Comparison of ENCODE assay signal across 7 mouse cellular contexts in genomic region chr2:128943538-128944528, GRCm38 (mm10). TPM values are rescaled to one million over a fixed set of nuclear protein-coding genes. Genes with fewer than 3 reads are reported as not detected.
DNase-seq lines count a peak whose midpoint lies in the region; ATAC-seq lines count a peak whose summit lies in the region.

TSS of gene Zc3h8 (minus strand) at chr2:128944077.

- H3K36me3 ChIP-seq in intestine, embryonic 15.5 days = no peaks in the 10 kb centered on the region
- H3K36me3 ChIP-seq in midbrain, embryonic 10.5 days = peaks cover 9% of the 10 kb centered on the region

- no peaks in the 10 kb centered on the region for H3K9me3 ChIP-seq in intestine, embryonic 15.5 days
- H3K9me3 ChIP-seq in midbrain, embryonic 10.5 days (replicated peaks) = no peaks in the 10 kb centered on the region

- H3K9ac ChIP-seq in intestine, embryonic 15.5 days = peak within 1 kb of the TSS; percentile 77

- peak within 1 kb of the TSS; percentile 79 for H3K4me3 ChIP-seq in intestine, embryonic 15.5 days (replicated peaks)
- peak within 1 kb of the TSS; percentile 88 for H3K4me3 ChIP-seq in midbrain, embryonic 10.5 days

- H3K4me1 ChIP-seq in intestine, embryonic 15.5 days (replicated peaks) = no peaks in the 10 kb centered on the region
- peaks cover 10% of the 10 kb centered on the region for H3K4me1 ChIP-seq in midbrain, embryonic 10.5 days

- peak; percentile 96 to 97 for DNase-seq in adrenal gland, adult 18-20 months (ENCODE audit: low spot score in 2 of 2)
- DNase-seq in embryo, embryonic 11 days = peak; percentile 99
- peak; percentile 93 to 96 for DNase-seq in gastrocnemius, postnatal 36 days
- DNase-seq in left cerebral cortex, postnatal 25 days (ENCODE audit: low spot score in 2 of 2) = peak; percentile 96 to 98
- DNase-seq in midbrain, embryonic 10.5 days (ENCODE audit: low spot score) = peak; percentile 96
- peak; percentile 98 for DNase-seq in right cerebral cortex, postnatal 4 days

- peak; percentile 96 for ATAC-seq in intestine, embryonic 15.5 days

- intact Hi-C loops in gastrocnemius, postnatal 36 days (cut with DNase I) = loop anchor here (10.0 kb wide), 1 partner anchor 311 kb away; no protein-coding TSS in a partner anchor
- intact Hi-C loops in left cerebral cortex, postnatal 25 days (cut with DNase I) = loop anchor here (10.0 kb wide), 3 partner anchors 249 to 531 kb away; partner anchors contain the start of gene Mertk

- peak within 1 kb of the TSS; percentile 93 for H3K4me2 ChIP-seq in intestine, embryonic 15.5 days (replicated peaks)

- WGBS in intestine, embryonic 15.5 days = under 1% methylated on average over 65 of the region's 65 CpGs
- 2% methylated on average over 65 of the region's 65 CpGs for WGBS in midbrain, embryonic 10.5 days

- no peaks in the 10 kb centered on the region for H3K27me3 ChIP-seq in intestine, embryonic 15.5 days (replicated peaks)
- no peaks in the 10 kb centered on the region; the same call in 1 of the 2 replicates for H3K27me3 ChIP-seq in midbrain, embryonic 10.5 days (ENCODE audit: low read depth, poor library complexity, severe bottlenecking)

- peak within 1 kb of the TSS; percentile 79 for H3K27ac ChIP-seq in intestine, embryonic 15.5 days
- H3K27ac ChIP-seq in midbrain, embryonic 10.5 days (replicated peaks) = peak within 1 kb of the TSS; percentile 91

RNA-seq across cellular contexts. Expression of gene Zc3h8, which starts in this region (rescaled TPM):
- total RNA-seq in adrenal gland, adult 18-20 months (2021) = 1 to 10 TPM; 3.4 to 4.7 TPM
- 1 to 10 TPM; 7.5 to 7.8 TPM for total RNA-seq in gastrocnemius, postnatal 36 days (2021)
- 6.6 and 7.2 TPM in 2 replicates for polyA plus RNA-seq in intestine, embryonic 15.5 days (2015; fragmentation: Nextera tagmentation; extraction: Ambion mirVana)
- total RNA-seq in left cerebral cortex, postnatal 25 days (2021) = 1 to 10 TPM; 5.9 to 8.0 TPM
- 8.8 and 9.0 TPM in 2 replicates for polyA plus RNA-seq in midbrain, embryonic 10.5 days (2016; fragmentation: Nextera tagmentation; extraction: Ambion mirVana)

Comparison
In these comparisons a context has a peak if more than half of its experiments do, and no peak if none do; other contexts are left out.
1. Peak in every context shown above with its lines: DNase-seq, ATAC-seq, H3K4me3 ChIP-seq and H3K27ac ChIP-seq.